Mouse (Mus musculus) heart, adult 2 months (tissue): Measurements from ENCODE around the gene Kif19a. TPM values are rescaled to one million over a fixed set of nuclear protein-coding genes. Genes with fewer than 3 reads are reported as not detected.

Experiments used
- DNase-seq, 2 experiments: peaks; one replicate each; pipeline ENCODE4 v3.0.0; 2021
- H3K27ac ChIP-seq: fragments of 200-600 bp; 2 replicates; pipeline ENCODE4 v1.8.1; 2022
- H3K27me3 ChIP-seq: fragments of 200-500 bp; 2 replicates; pipeline ENCODE4 v1.6.1; 2012; ENCODE audit warnings: mild to moderate bottlenecking, low read length, inconsistent platforms, mixed read lengths; ENCODE audit not compliant: control insufficient read depth, insufficient read depth
- H3K36me3 ChIP-seq: fragments of 200-500 bp; 2 replicates; pipeline ENCODE4 v1.6.1; 2012; ENCODE audit warnings: low read length, inconsistent platforms; ENCODE audit not compliant: control insufficient read depth, insufficient read depth
- H3K4me1 ChIP-seq: fragments of 200-500 bp; 2 replicates; pipeline ENCODE4 v1.6.1; 2011; ENCODE audit warnings: low read length; ENCODE audit not compliant: control insufficient read depth, insufficient read depth
- H3K4me3 ChIP-seq: fragments of 200-600 bp; 2 replicates; pipeline ENCODE4 v1.8.1; 2022
- H3K79me2 ChIP-seq: fragments of 200-500 bp; replicated peaks from 2 replicates; pipeline ENCODE4 v1.6.1; 2012; ENCODE audit warnings: mild to moderate bottlenecking, inconsistent platforms, low read length, moderate library complexity, mixed read lengths; ENCODE audit not compliant: control insufficient read depth, insufficient read depth
- H3K9ac ChIP-seq: fragments of 200-500 bp; 2 replicates; pipeline ENCODE4 v1.6.1; 2012; ENCODE audit warnings: low read depth, mild to moderate bottlenecking, control low read depth, inconsistent platforms, low read length, mixed read lengths
- CTCF ChIP-seq: fragments of 200-600 bp; IDR thresholded peaks from 2 replicates; pipeline ENCODE4 v1.8.1; 2022; ENCODE audit warnings: antibody characterized with exemption, mild to moderate bottlenecking, moderate library complexity
- EP300 ChIP-seq: fragments of 200-500 bp; IDR thresholded peaks from 2 replicates; pipeline ENCODE4 v1.6.1; 2011; ENCODE audit warnings: low read depth, low read length, control low read depth; ENCODE audit not compliant: insufficient read depth
- POLR2A ChIP-seq: fragments of 200-500 bp; IDR thresholded peaks from 2 replicates; pipeline ENCODE4 v1.6.1; 2011; ENCODE audit warnings: mild to moderate bottlenecking, low read depth, low read length, control low read depth; ENCODE audit not compliant: insufficient read depth
- WGBS: fragments of 180-500 bp; shearing (Covaris S2); methylation state at CpG from one replicate; pipeline ENCODE4 v1.1.7; 2018; 5-methylcytosine and 5-hydroxymethylcytosine counted together
- intact Hi-C: fragments of 180-260 bp; cut with DNase I; formaldehyde crosslinking; loops from one replicate; pipeline ENCODE4 v1.15.1; 2025
- polyA plus RNA-seq: library from polyadenylated mRNA; depleted of rRNA; stranded (reverse); fragments of >200 nt; gene quantifications from 2 replicates; pipeline ENCODE4 v1.2.3, GENCODE M21; 2012; rRNA removed
- total RNA-seq, 2 experiments: library from RNA; stranded (reverse); gene quantifications; 2 replicates each; pipeline ENCODE4 v1.2.3; 2021

Kif19a gene
- total and polyA plus RNA-seq, 3 experiments, result 0.18 to 1.2 (median 0.21) TPM

DNA sequence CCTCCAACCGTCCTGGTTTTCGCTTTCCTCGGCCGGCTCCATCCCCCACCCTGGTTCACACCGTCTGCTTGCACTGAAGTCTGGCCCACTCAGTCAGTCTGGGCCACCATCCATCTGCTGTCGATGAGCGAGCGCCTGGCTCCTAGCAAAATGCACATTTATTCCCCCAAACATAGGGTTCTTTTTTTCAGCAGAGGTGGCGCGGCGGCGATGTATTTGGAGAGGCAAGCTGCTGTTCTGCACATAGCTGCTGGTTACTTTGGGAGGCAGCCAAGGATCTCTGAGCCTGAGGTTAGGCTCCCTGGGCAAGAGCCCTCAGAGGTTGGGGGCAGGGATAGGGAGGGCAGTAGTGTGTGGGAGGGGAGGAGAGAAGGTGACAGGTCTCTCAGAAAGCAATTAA is 57.5 kb downstream of the Kif19a start:
- H3K27me3 ChIP-seq, result no peaks in the 10 kb centered on the region
- DNase-seq, result peak in 1 of 2 experiments; percentile 40
- no peaks in the 10 kb centered on the region for H3K79me2 ChIP-seq
- H3K4me1 ChIP-seq, result no peaks in the 10 kb centered on the region
- no peak overlapping the region for H3K9ac ChIP-seq
- intact Hi-C loops, result no loop called here
- WGBS, result 61% methylated on average over 12 of the region's 12 CpGs
- H3K36me3 ChIP-seq, result no peaks in the 10 kb centered on the region
- no peak for TF ChIP-seq CTCF
- TF ChIP-seq EP300, result no peak
- TF ChIP-seq POLR2A, result no peak
- no peak overlapping the region for H3K27ac ChIP-seq
- H3K4me3 ChIP-seq, result no peak overlapping the region

DNA sequence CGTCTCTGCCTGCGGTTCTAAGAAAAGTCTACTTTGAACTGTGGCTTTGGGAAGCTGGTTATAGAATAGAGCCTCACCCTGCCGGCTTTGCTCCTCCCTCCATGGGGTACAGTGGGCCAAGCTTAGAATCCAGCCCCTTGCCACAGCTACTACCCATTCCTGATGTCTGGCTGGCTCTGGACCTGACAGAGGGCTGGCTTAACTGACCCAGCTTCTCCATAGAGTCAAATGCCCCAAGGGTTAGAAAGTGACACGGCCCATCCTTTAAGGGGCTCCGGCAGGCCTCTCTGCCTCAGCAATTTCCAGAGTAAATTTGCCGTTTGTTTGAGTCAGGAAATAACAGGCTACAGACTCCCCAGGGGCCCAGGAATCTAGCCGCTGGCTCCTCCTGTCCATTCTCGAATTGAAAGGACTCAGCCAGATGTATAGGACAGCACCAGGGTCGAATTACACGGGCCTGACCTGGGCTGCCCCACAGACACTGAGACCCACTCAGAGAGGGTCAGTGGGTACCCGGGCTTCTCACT is 58.1 kb downstream of the Kif19a start:
- Histone ChIP-seq H3K36me3 (no peaks in the 10 kb centered on the region), H3K9ac (no peak overlapping the region), H3K27me3 (no peaks in the 10 kb centered on the region), H3K79me2 (no peaks in the 10 kb centered on the region), H3K4me1 (no peaks in the 10 kb centered on the region), H3K4me3 (no peak overlapping the region), H3K27ac (no peak overlapping the region)
- WGBS, result 23% methylated on average over 11 of the region's 11 CpGs
- intact Hi-C loops, result no loop called here
- DNase-seq, result no peak
- TF ChIP-seq CTCF, result no peak
- TF ChIP-seq EP300, result no peak
- no peak for TF ChIP-seq POLR2A

DNA sequence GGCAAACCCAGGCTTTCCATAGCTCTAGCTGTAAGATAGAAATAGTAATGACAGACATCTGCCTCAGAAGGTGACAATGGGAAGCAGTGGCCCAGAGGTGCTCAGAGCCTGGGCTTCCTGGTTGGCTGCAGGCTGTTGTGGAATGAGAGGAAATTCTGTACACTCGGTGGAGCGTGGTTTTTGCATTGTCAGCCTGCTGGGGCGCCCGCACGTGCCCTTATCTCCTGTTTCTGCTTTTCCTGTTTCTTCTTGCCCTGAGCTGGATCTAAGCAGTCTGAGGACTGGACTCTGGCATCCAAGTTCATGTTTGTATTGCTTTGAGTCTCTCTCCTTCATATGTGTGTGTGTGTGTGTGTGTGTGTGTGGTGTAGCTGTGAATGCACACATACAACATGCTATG is 61.5 kb downstream of the Kif19a start:
- DNase-seq, result peak in 1 of 2 experiments; percentile 18
- Histone ChIP-seq H3K9ac (no peak overlapping the region), H3K36me3 (no peaks in the 10 kb centered on the region), H3K27me3 (no peaks in the 10 kb centered on the region), H3K27ac (no peak overlapping the region), H3K79me2 (no peaks in the 10 kb centered on the region), H3K4me1 (peaks cover 2% of the 10 kb centered on the region; the same call in 1 of the 2 replicates), H3K4me3 (no peak overlapping the region)
- TF ChIP-seq CTCF, result no peak
- TF ChIP-seq EP300, result no peak
- TF ChIP-seq POLR2A, result no peak
- intact Hi-C loops, result loop anchor here (2.0 kb wide), 1 partner anchor 18 kb away; no protein-coding TSS in a partner anchor
- 24% methylated on average over 5 of the region's 5 CpGs for WGBS

DNA sequence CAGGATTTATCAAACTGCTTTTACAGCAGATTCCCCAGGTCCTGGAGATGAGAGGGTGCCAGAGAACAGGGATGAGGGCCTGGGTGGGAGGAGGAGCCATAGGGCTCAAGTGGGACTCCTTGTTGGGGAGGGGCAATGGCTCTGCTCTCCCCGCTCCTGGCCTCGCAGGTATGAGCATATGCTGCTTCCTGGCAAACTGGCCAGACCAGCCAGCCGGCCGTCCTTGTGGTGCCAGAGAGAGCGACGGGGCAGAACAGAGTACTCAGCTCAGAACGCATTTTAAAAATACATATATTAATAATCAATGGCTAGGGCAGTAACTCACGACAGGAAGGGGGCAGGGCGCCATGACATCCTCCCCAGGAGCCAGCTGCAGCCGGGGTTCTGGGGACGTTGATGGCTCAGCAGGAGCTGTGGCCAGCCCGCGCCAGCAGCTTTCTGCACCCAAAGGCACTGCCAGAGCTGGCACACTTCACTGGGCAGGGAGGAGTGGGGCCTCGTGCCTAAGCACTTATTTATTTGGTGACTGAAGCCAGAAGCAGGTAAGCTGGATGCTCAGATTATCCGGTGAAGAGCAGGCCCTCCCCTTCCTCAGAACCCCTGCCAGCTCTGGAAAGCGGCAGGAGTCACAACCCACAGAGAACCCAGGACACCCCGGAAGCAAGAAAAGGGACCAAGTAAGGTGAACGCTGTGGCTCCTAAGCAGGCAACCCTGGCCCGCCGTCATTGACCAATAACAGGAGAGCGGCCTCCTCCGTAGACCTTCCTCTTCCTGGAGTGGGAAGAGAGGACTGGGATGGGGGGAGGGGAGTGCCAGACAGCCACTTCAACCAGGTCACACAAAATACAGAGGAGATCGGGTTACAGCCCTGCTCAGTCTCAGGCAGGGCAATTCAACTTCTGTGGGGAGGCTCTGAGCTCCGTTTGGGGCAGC is 64.6 kb downstream of the Kif19a start:
- 16% methylated on average over 24 of the region's 24 CpGs for WGBS
- Histone ChIP-seq H3K27me3 (no peaks in the 10 kb centered on the region), H3K4me1 (peaks cover 2% of the 10 kb centered on the region; the same call in 1 of the 2 replicates), H3K27ac (peak overlapping the region; percentile 61), H3K36me3 (no peaks in the 10 kb centered on the region), H3K9ac (peak overlapping the region; percentile 46), H3K79me2 (no peaks in the 10 kb centered on the region), H3K4me3 (peak overlapping the region; percentile 40)
- DNase-seq, result peak; percentile 51 to 66
- intact Hi-C loops, result no loop called here
- TF ChIP-seq POLR2A (no peak), CTCF (no peak), EP300 (no peak)

DNA sequence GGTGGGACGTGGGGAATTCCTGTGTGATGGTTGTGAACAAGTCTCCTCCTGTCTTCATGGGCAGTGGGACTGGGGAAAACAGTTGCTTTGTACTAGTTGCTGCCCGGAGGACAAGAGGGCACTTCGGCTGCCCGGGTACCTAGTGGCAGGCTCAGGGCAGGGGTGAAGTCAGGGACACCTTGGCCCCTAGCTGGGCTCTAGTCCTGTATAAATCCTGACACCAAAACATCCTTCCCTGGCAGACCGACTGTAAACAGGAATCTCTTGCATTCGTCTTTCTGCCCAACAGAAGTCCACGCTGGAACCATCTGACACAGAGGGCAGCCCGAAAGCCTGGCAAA is 65.2 kb downstream of the Kif19a start:
- H3K79me2 ChIP-seq, result no peaks in the 10 kb centered on the region
- 43% methylated on average over 8 of the region's 8 CpGs for WGBS
- 0 out of 2 replicates have a peak overlapping the region, but pooled peaks have one; percentile 2 for H3K9ac ChIP-seq
- H3K4me1 ChIP-seq, result peaks cover 2% of the 10 kb centered on the region; the same call in 1 of the 2 replicates
- peak overlapping the region; percentile 61; the same call in 1 of the 2 replicates for H3K27ac ChIP-seq
- H3K27me3 ChIP-seq, result no peaks in the 10 kb centered on the region
- DNase-seq, result no peak
- no peaks in the 10 kb centered on the region for H3K36me3 ChIP-seq
- TF ChIP-seq CTCF (no peak), POLR2A (no peak), EP300 (no peak)
- peak overlapping the region; percentile 40; the same call in 1 of the 2 replicates for H3K4me3 ChIP-seq
- intact Hi-C loops, result no loop called here

DNA sequence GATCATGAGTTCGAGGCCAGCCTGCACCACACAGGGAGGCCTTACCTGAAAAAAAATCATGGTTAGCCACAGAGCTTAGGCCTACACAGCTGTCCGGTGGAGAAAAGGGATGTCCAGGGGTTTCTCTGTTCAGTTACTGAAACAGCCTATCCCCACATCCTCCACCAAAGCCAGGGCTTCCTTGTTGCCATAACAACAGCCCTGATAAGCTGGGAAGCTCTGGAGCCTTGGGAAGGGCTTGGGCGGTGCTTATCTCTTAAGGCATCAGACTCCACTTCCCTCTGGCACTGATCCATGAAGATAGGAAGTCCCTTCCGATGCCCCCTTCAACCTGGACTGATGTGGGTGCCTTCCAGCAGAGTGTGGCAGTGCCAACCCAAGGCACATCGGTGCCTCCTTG is 68.0 kb downstream of the Kif19a start:
- no peak for DNase-seq
- no peak for TF ChIP-seq EP300
- Histone ChIP-seq H3K79me2 (no peaks in the 10 kb centered on the region), H3K27me3 (no peaks in the 10 kb centered on the region), H3K9ac (no peak overlapping the region), H3K36me3 (no peaks in the 10 kb centered on the region), H3K4me3 (no peak overlapping the region), H3K4me1 (peaks cover 2% of the 10 kb centered on the region; the same call in 1 of the 2 replicates), H3K27ac (no peak overlapping the region)
- WGBS, result 46% methylated on average over 5 of the region's 5 CpGs
- intact Hi-C loops, result no loop called here

Other genes with a start within 250 kb of the Kif19a start
- gene Rpl38, start 96.9 kb upstream of the Kif19a start, total RNA-seq, result 100 to 1,000 TPM; 587 to 660 TPM
- 335 and 344 TPM in 2 replicates for gene Rpl38, start 96.9 kb upstream of the Kif19a start, polyA plus RNA-seq
- gene Ttyh2, start 90.0 kb upstream of the Kif19a start, total RNA-seq, result 1 to 10 TPM; 4.3 to 4.9 TPM
- 6.3 and 7.5 TPM in 2 replicates for gene Ttyh2, start 90.0 kb upstream of the Kif19a start, polyA plus RNA-seq
- under 1 TPM; 0.16 to 0.18 TPM for gene Dnaic2, start 38.0 kb upstream of the Kif19a start, total RNA-seq
- gene Dnaic2, start 38.0 kb upstream of the Kif19a start, polyA plus RNA-seq, result 0.44 and 1.5 TPM in 2 replicates
- not detected for gene Btbd17, start 30.6 kb downstream of the Kif19a start, total RNA-seq
- gene Btbd17, start 30.6 kb downstream of the Kif19a start, polyA plus RNA-seq, result 0.06 TPM in 1 of 2 replicates, not detected in the other
- gene Gpr142, start 33.5 kb downstream of the Kif19a start, total RNA-seq, result not detected
- gene Gpr142, start 33.5 kb downstream of the Kif19a start, polyA plus RNA-seq, result not detected in 2 replicates
- gene Gprc5c, start 85.8 kb downstream of the Kif19a start, total RNA-seq, result 1 to 10 TPM; 6.3 to 7.9 TPM
- 11.6 and 11.9 TPM in 2 replicates for gene Gprc5c, start 85.8 kb downstream of the Kif19a start, polyA plus RNA-seq
- gene Cd300a, start 124.7 kb downstream of the Kif19a start, total RNA-seq, result under 1 TPM; 0.77 to 0.89 TPM
- gene Cd300a, start 124.7 kb downstream of the Kif19a start, polyA plus RNA-seq, result 1.1 TPM in 2 replicates
- gene Cd300lb, start 169.0 kb downstream of the Kif19a start, total RNA-seq, result under 1 TPM; 0.70 to 0.75 TPM
- 0.61 and 0.70 TPM in 2 replicates for gene Cd300lb, start 169.0 kb downstream of the Kif19a start, polyA plus RNA-seq
- not detected for gene Cd300c, start 203.8 kb downstream of the Kif19a start, total RNA-seq
- not detected in 2 replicates for gene Cd300c, start 203.8 kb downstream of the Kif19a start, polyA plus RNA-seq
- 1 to 10 TPM; 1.7 to 1.8 TPM for gene Cd300ld, start 224.5 kb downstream of the Kif19a start, total RNA-seq
- 3.0 and 5.1 TPM in 2 replicates for gene Cd300ld, start 224.5 kb downstream of the Kif19a start, polyA plus RNA-seq
- gene Cd300c2, start 236.5 kb downstream of the Kif19a start, total RNA-seq, result 1 to 10 TPM; 1.5 to 2.1 TPM
- gene Cd300c2, start 236.5 kb downstream of the Kif19a start, polyA plus RNA-seq, result 2.0 and 2.2 TPM in 2 replicates